Mouse (Mus musculus) MEL (cell line): ENCODE results near the gene Ecsit. TPM values are rescaled to one million over a fixed set of nuclear protein-coding genes. Genes with fewer than 3 reads are reported as not detected.

ENCODE experiments used
- DNase-seq: peaks from one replicate; pipeline ENCODE4 v3.0.0; 2011; ENCODE audit warnings: low read depth, low spot score
- H3K27ac ChIP-seq: 2 replicates; pipeline ENCODE4 v1.5.1; 2012; ENCODE audit warnings: low read depth, mild to moderate bottlenecking, control low read depth, low read length, moderate library complexity; ENCODE audit not compliant: control insufficient read depth
- H3K27me3 ChIP-seq, 2 experiments: fragments of 150-350 bp in 1 of 2; sonication (generic) in 1 of 2; 2 replicates each; pipeline ENCODE4 v1.6.1; 2012; ENCODE audit warnings: low read length in 2 of 2, mild to moderate bottlenecking in 2 of 2, improper control_type of control experiment in 1 of 2, moderate library complexity in 1 of 2; ENCODE audit not compliant: insufficient read depth in 2 of 2, control insufficient read depth in 1 of 2
- H3K36me3 ChIP-seq, 2 experiments: 2 replicates each; pipeline ENCODE4 v1.6.1; 2012 to 2014; ENCODE audit warnings: low read length in 2 of 2, improper control_type of control experiment in 1 of 2, inconsistent platforms in 1 of 2, mild to moderate bottlenecking in 1 of 2; ENCODE audit not compliant: insufficient read depth in 2 of 2, control insufficient read depth in 1 of 2
- H3K4me1 ChIP-seq, 2 experiments: fragments of 150-350 bp in 1 of 2; sonication (generic) in 1 of 2; 2 replicates each; pipeline ENCODE4 v1.6.1; 2012; ENCODE audit warnings: low read length in 2 of 2, improper control_type of control experiment in 1 of 2, mild to moderate bottlenecking in 1 of 2; ENCODE audit not compliant: insufficient read depth in 2 of 2, control insufficient read depth in 1 of 2
- H3K4me3 ChIP-seq, 2 experiments: fragments of 150-350 bp in 1 of 2; sonication (generic) in 1 of 2; 2 replicates each; pipeline ENCODE4 v1.5.1; 2012; ENCODE audit warnings: low read depth in 2 of 2, low read length in 2 of 2, mild to moderate bottlenecking in 2 of 2, moderate library complexity in 2 of 2, control low read depth in 1 of 2, improper control_type of control experiment in 1 of 2; ENCODE audit not compliant: control insufficient read depth in 1 of 2, insufficient read depth in 1 of 2
- H3K79me2 ChIP-seq: 2 replicates; pipeline ENCODE4 v1.6.1; 2012; ENCODE audit warnings: mild to moderate bottlenecking, low read length, moderate library complexity; ENCODE audit not compliant: control insufficient read depth, poor library complexity, insufficient read depth
- H3K9ac ChIP-seq: 2 replicates; pipeline ENCODE4 v1.6.1; 2012; ENCODE audit warnings: low read depth, mild to moderate bottlenecking, control low read depth, low read length, moderate library complexity; ENCODE audit not compliant: control insufficient read depth, poor library complexity, severe bottlenecking
- H3K9me3 ChIP-seq: fragments of 150-350 bp; sonication (generic); replicated peaks from 2 replicates; pipeline ENCODE4 v1.6.1; 2012; ENCODE audit warnings: mild to moderate bottlenecking, low read length, improper control_type of control experiment, moderate library complexity; ENCODE audit not compliant: insufficient read depth
- BHLHE40 ChIP-seq: IDR thresholded peaks from 2 replicates; pipeline ENCODE4 v1.6.1; 2012; ENCODE audit warnings: low read depth, mild to moderate bottlenecking, inconsistent platforms, low read length, improper control_type of control experiment, borderline replicate concordance
- CTCF ChIP-seq, 3 experiments: IDR thresholded peaks in 2 of 3; conservative IDR thresholded peaks in 1 of 3; 2 replicates each; pipeline ENCODE4 v1.5.1; 2011 to 2012; ENCODE audit warnings: low read length in 3 of 3, low read depth in 2 of 3, mild to moderate bottlenecking in 2 of 3, improper control_type of control experiment in 1 of 3, inconsistent platforms in 1 of 3, mixed read lengths in 1 of 3, moderate library complexity in 1 of 3; ENCODE audit not compliant: control insufficient read depth in 1 of 3, insufficient read depth in 1 of 3, poor library complexity in 1 of 3, severe bottlenecking in 1 of 3
- ELF1 ChIP-seq: IDR thresholded peaks from 2 replicates; pipeline ENCODE4 v1.6.1; 2014; ENCODE audit warnings: low read depth, mild to moderate bottlenecking, inconsistent platforms, low read length, improper control_type of control experiment, moderate library complexity
- ETS1 ChIP-seq: IDR thresholded peaks from 2 replicates; pipeline ENCODE4 v1.6.1; 2012; ENCODE audit warnings: low read depth, mild to moderate bottlenecking, inconsistent platforms, low read length, improper control_type of control experiment, moderate library complexity
- GABPA ChIP-seq: IDR thresholded peaks from 2 replicates; pipeline ENCODE4 v1.6.1; 2012; ENCODE audit warnings: low read depth, mild to moderate bottlenecking, inconsistent platforms, low read length, improper control_type of control experiment, moderate library complexity
- JUND ChIP-seq: IDR thresholded peaks from 2 replicates; pipeline ENCODE4 v1.6.1; 2011; ENCODE audit warnings: low read depth, mild to moderate bottlenecking, improper control_type of control experiment, low read length
- MAZ ChIP-seq: IDR thresholded peaks from 2 replicates; pipeline ENCODE4 v1.6.1; 2012; ENCODE audit warnings: low read depth, mild to moderate bottlenecking, inconsistent platforms, low read length, improper control_type of control experiment
- MEF2A ChIP-seq: IDR thresholded peaks from 2 replicates; pipeline ENCODE4 v1.6.1; 2014; ENCODE audit warnings: low read depth, mild to moderate bottlenecking, inconsistent platforms, low read length, improper control_type of control experiment; ENCODE audit not compliant: poor library complexity, insufficient replicate concordance, severe bottlenecking; ENCODE audit errors: extremely low read depth
- MXI1 ChIP-seq: IDR thresholded peaks from 2 replicates; pipeline ENCODE4 v1.6.1; 2011; ENCODE audit warnings: mild to moderate bottlenecking, low read depth, low read length, improper control_type of control experiment
- NRF1 ChIP-seq: IDR thresholded peaks from 2 replicates; pipeline ENCODE4 v1.6.1; 2014; ENCODE audit warnings: low read depth, mild to moderate bottlenecking, inconsistent platforms, low read length, improper control_type of control experiment, moderate library complexity; ENCODE audit not compliant: poor library complexity, insufficient read depth, severe bottlenecking
- POLR2AphosphoS5 ChIP-seq: IDR thresholded peaks from 2 replicates; pipeline ENCODE4 v1.6.1; 2012; ENCODE audit warnings: low read depth, borderline replicate concordance, mild to moderate bottlenecking, inconsistent platforms, low read length, moderate library complexity, mixed read lengths
- SMC3 ChIP-seq: IDR thresholded peaks from 2 replicates; pipeline ENCODE4 v1.6.1; 2011; ENCODE audit warnings: low read depth, low read length, improper control_type of control experiment
- TBP ChIP-seq: IDR thresholded peaks from 2 replicates; pipeline ENCODE4 v1.8.0; 2011; ENCODE audit warnings: low read depth, low read length, improper control_type of control experiment
- UBTF ChIP-seq: IDR thresholded peaks from 2 replicates; pipeline ENCODE4 v1.6.1; 2012; ENCODE audit warnings: low read depth, mild to moderate bottlenecking, inconsistent platforms, low read length, improper control_type of control experiment, moderate library complexity, borderline replicate concordance; ENCODE audit not compliant: insufficient read depth
- USF1 ChIP-seq: IDR thresholded peaks from 2 replicates; pipeline ENCODE4 v1.6.1; 2014; ENCODE audit warnings: low read depth, mild to moderate bottlenecking, inconsistent platforms, low read length, improper control_type of control experiment, moderate library complexity
- USF2 ChIP-seq, 2 experiments: IDR thresholded peaks; 2 replicates each; pipeline ENCODE4 v1.6.1; 2011 to 2012; ENCODE audit warnings: improper control_type of control experiment in 2 of 2, low read length in 2 of 2, borderline replicate concordance in 1 of 2, inconsistent platforms in 1 of 2, low read depth in 1 of 2, mild to moderate bottlenecking in 1 of 2; ENCODE audit not compliant: insufficient read depth in 1 of 2
- polyA plus RNA-seq, 2 experiments: library from polyadenylated mRNA; stranded (reverse) in 1 of 2; unstranded in 1 of 2; fragments of >175 nt in 1 of 2; fragments of >200 nt in 1 of 2; gene quantifications; 2 replicates each; pipeline versions ENCODE4 v1.2.1 to v1.2.4; 2012; ENCODE audit warnings: low replicate concordance in 2 of 2, low read depth in 1 of 2; ENCODE audit not compliant: insufficient read length in 2 of 2, insufficient read depth in 1 of 2, missing spikeins in 1 of 2
- total RNA-seq: library from RNA; depleted of rRNA; stranded (reverse); fragments of 300-350 nt; gene quantifications from 2 replicates; pipeline ENCODE4 v1.2.3, GENCODE M21; 2012

The Ecsit gene
- total and polyA plus RNA-seq, 3 experiments, result 87.6 to 211 (median 183) TPM

DNA sequence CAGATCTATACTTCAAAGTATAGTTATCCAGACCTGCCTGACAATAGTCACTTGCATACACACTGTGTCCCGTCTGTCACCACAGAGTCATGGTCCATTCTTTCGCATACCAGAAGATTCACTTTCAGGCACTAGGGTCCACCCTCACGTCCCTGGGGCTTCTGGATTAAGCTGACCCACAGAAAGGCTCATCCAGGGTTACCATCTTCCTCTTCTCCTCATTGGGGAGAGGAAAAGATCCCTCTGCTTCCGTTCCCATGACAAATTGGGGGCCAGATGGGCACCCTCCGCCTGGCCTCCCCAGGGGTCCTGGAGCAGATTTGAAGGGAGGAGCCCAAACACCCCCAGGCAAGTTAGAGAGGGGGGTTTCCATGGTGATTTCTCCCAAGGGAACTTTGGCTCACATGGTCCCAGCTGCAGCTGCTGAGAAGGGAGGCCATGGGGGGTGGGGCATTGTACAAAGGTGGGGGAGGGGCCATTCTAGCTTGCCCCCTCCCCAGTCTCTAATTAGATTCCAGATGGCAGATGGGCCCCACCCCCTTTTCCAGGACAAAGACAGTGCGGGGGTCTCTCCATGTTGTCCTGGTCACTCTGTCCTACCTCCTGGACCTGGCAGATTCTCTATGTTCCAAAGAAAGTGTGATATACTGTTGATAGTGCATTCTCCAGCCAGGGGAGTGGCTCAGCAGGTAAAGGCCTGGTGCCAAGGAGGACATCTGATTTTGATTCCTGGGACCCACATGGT, 49.8 kb downstream of the Ecsit start:
- H3K9me3 ChIP-seq, result no peaks in the 10 kb centered on the region
- H3K4me3 ChIP-seq, result no peak overlapping the region
- H3K79me2 ChIP-seq, result no peaks in the 10 kb centered on the region
- no peak overlapping the region for H3K27ac ChIP-seq
- H3K4me1 ChIP-seq, result no peaks in the 10 kb centered on the region
- H3K27me3 ChIP-seq, result peaks cover 0 to 6% of the 10 kb centered on the region in 2 experiments; a peak in 2 of 4 replicates
- no peaks in the 10 kb centered on the region for H3K36me3 ChIP-seq
- no peak for DNase-seq
- no peak overlapping the region for H3K9ac ChIP-seq
- TF ChIP-seq GABPA (no peak), BHLHE40 (no peak), POLR2AphosphoS5 (no peak), MXI1 (no peak), ELF1 (no peak), TBP (no peak), SMC3 (no peak), ETS1 (no peak), UBTF (no peak), JUND (no peak), NRF1 (no peak), MAZ (no peak), MEF2A (no peak)

DNA sequence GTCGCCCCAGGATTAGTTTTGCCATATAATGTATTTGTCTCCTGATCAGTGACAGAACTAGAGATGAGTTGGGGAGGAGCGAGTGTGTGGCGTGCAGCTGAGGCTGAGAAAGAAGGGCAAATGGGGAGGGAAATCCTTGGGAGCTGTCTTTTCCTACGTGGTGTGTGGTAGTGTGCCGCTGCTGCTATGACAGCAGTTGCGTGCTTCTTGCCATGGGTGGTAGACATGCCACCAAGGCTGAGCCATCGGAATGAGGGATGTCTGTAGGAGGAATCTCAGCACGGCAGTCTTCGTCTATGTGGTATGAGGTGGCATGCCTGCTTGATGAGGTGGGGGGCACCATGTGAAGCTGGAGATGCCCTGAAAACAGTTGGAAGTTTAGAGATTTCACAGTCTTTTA, 54.9 kb downstream of the Ecsit start:
- peaks cover 0 to 1% of the 10 kb centered on the region in 2 experiments; a peak in 1 of 4 replicates for H3K27me3 ChIP-seq
- H3K9ac ChIP-seq, result no peak overlapping the region
- H3K9me3 ChIP-seq, result no peaks in the 10 kb centered on the region
- no peaks in the 10 kb centered on the region for H3K4me1 ChIP-seq
- TF ChIP-seq USF1 (no peak), CTCF (IDR thresholded peaks at IDR 0.05 in 2 of 3, conservative IDR thresholded peaks at IDR 0.05 in 1 of 3; ENCODE audit: control insufficient read depth in 1 of 3, insufficient read depth in 1 of 3, low read depth in 2 of 3, low read length in 3 of 3, poor library complexity in 1 of 3, severe bottlenecking in 1 of 3) (no peak), USF2 (IDR thresholded peaks at IDR 0.05; ENCODE audit: borderline replicate concordance in 1 of 2, insufficient read depth in 1 of 2, low read depth in 1 of 2, low read length in 2 of 2) (no peak)
- no peaks in the 10 kb centered on the region for H3K79me2 ChIP-seq
- no peak overlapping the region for H3K27ac ChIP-seq
- DNase-seq, result no peak
- H3K4me3 ChIP-seq, result no peak overlapping the region
- H3K36me3 ChIP-seq, result no peaks in the 10 kb centered on the region
